Mouse (Mus musculus): ENCODE results near the gene Galk2. TPM values are rescaled to one million over a fixed set of nuclear protein-coding genes. Genes with fewer than 3 reads are reported as not detected.
A peak's percentile ranks its signal among the peaks of the same experiment; 100 is the strongest.

Galk2 gene
- 77.6 and 102 TPM in 2 replicates for total RNA-seq (2021)
- long read RNA-seq, transcript Galk2-202 (10 exons, 1,928 nt) = major isoform, 40 of 89 reads
- long read RNA-seq, partial matches to known transcripts = 21 of 89 reads
- long read RNA-seq, other reads (novel, unspliced or antisense) = 26 of 89 reads

DNA sequence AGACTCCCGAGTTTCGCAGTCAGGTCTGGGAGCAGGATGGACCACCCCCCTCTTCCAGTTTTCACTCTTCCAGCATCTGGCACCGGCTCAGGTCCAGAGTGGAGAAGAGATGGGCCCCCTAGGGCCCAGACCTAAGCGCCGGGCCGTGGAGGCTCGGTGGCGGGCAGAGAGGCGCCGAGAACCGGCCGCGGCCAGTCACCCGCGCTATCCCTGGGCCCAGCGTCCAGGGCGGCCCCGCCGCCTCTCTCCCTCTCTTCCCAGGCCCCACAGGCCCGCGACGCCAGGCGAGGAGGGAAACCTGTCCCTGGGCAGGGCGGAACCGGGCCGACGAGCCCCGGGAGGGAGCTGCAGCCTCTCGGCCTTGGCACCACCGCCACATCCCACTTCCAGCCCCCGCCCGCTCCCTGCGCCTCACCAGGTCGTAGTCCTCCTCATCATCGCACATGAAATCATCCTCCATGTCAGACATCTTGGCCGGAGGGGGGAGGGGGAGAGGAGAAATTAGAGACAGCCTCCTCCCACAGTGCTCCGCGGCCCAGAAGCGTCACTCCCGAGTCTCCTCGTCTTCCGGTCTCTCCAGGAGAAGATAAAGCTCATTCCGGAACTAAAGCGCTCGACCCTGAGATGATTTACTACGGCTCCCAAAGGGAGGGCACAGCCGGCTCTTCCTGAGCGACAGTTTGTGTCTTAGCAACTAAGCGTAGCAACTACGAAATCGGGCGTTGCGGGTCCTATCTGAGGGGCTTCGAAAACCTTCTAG, at the start of gene Galk2, which contains the start of gene Cops2:
Galk2 (plus strand) TSS at position 589 of the 760 bp plus-strand sequence.
Cops2 (minus strand) TSS at position 619 of the 760 bp plus-strand sequence.
- DNase-seq = peak; percentile 90

GRCm38 (mm10) chr2:125809551-125809950, 49.4 kb upstream of the Galk2 start:
- DNase-seq = no peak

- no peak for DNase-seq
These were observed 47.6 kb upstream of the Galk2 start for GRCm38 (mm10) chr2:125811332-125811731.

- DNase-seq = no peak
These were observed 44.8 kb upstream of the Galk2 start for GRCm38 (mm10) chr2:125813972-125814595.

GRCm38 (mm10) chr2:125820397-125820796, 38.5 kb upstream of the Galk2 start:
- no peak for DNase-seq

DNA sequence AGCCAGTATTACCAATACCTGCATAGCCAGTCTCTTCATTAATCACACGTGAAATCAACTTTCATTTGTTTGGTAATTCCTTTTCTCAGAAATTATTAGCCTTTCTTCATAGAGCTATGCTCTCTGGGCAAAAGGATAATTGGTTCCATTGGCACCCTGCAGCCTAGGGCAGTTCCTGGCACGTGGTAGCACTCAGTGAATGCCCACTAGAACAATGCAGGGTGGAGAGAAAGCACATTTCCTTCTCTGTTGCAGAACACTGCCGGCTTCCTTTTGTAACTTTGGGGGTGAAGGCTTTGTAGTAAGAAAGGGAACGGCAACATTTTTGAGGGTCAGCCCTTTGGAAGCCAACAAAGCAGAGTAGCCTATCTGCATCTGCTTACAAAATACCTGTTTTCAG, 32.7 kb upstream of the Galk2 start:
- DNase-seq = no peak

DNA sequence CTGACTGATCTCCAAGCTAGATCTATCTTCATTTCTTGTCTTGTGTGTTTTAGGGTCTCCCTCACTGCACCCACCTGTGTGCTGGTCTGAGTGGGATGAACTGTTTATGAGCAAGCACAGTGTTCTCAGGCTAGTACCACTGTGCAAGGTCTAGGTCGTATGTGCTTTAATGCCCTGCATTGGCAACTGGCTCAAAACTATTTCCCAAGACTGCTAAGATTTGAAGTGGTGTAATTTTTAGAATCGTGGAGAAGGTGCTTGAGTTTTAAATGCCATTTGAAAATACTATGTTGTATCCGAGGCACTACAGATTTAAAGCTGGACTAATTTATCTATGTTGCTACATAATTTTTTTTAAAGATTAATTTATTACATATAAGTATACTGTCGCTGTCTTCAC, 31.0 kb upstream of the Galk2 start:
- no peak for DNase-seq

DNA sequence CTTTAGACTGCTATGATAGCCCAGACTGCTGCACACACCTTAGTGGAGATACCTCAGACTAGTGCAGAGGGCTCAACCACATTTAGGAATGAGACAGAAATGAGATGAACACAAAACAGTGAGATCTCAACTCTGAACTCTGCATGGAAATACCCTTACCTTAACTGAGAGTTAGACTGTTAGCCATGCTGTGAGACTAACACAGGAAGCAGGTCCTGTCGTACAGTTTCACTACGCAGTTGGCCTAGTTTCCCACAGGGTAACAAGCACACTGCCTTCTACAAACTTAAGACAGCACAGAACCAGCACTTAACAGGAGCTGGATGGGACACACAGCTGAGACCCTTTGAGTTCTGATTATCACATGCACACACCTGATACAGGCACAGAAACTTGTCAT, 29.0 kb upstream of the Galk2 start:
- no peak for DNase-seq

- no peak for DNase-seq
These were observed 20.8 kb upstream of the Galk2 start for GRCm38 (mm10) chr2:125838091-125838490.

- no peak for DNase-seq
These were observed 20.1 kb upstream of the Galk2 start for GRCm38 (mm10) chr2:125838708-125839284.

GRCm38 (mm10) chr2:125851237-125851636, 7.7 kb upstream of the Galk2 start:
- no peak for DNase-seq

GRCm38 (mm10) chr2:125857707-125858106, 1.2 kb upstream of the Galk2 start:
- no peak for DNase-seq

GRCm38 (mm10) chr2:125863799-125864198, 4.9 kb downstream of the Galk2 start:
- DNase-seq = no peak

- DNase-seq = no peak
These were observed 5.6 kb downstream of the Galk2 start for GRCm38 (mm10) chr2:125864551-125864950.

GRCm38 (mm10) chr2:125865585-125865984, 6.7 kb downstream of the Galk2 start:
- DNase-seq = no peak

DNA sequence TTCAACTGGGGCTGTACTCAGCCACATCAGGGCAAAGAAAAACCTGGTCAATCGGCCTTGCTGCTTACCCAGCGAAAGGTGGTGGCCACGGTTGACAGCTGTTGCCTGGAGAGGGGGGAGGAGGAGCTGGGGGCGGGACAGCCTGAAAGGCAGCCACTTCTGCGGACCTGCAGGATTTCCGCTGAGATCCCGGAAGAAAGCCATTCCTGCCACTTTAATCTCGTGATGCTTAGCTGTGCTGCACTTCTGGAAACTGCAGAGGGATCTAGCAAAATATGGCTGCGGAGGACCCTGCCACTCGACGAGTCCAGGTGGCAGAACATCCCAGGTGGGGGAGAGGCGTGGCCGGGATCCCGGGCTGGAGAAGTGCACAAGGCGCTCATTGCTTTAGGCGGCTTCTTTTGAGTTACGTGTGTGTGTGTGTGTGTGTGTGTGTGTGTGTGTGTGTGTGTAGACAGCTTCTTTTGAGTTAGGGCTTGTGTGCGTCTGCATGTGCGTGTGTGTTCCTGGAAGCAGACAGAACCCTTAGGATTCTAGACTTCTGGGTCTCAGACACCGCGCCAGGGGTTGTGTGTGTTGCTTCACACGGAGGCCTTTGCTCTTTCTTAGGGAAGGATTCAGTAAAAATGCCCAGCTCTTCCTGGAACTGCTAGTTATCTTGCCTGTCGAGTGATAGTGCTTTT, 7.3 kb downstream of the Galk2 start:
- DNase-seq = peak; percentile 71

DNA sequence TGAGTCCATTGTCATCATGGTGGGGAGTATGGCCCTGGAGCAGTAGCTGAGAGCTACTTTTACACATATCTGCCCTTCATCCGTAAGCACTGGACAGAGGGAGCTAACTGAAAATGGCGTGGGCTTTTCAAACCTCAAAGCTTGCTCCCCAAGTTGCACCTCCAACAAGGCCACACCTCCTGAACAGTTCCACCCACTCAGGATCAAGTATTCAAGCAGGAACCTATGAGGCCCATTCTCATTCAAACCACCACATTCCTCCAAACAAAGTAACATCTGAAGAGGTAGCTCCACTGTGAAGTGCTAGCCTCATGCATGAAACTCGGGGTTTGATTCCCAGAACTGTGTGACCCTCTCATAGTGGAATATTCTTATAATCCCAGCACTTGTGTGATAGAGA, 9.4 kb downstream of the Galk2 start:
- no peak for DNase-seq

GRCm38 (mm10) chr2:125870159-125870558, 11.2 kb downstream of the Galk2 start:
- no peak for DNase-seq

- DNase-seq = no peak
These were observed 27.1 kb downstream of the Galk2 start for GRCm38 (mm10) chr2:125885891-125886576.

DNA sequence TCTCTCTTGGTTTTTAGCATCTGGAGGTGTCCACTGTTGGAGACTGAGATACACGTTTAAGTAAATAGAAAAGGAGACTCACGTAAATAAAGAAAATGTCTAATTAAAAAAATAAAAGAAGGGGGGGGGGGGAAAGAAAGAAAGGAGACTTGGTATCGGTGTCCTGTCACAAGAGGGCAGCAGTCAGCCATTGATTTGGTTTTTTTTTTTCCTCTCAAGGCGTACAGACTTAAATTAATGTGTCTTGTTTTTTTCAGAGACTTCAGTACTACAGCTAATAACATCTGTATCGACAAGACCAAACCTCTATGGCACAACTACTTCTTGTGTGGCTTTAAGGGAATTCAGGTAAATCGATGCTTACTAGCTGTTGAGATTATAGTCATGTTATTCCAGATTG, 34.2 kb downstream of the Galk2 start:
- peak; percentile 25 for DNase-seq

GRCm38 (mm10) chr2:125895099-125895498, 36.2 kb downstream of the Galk2 start:
- DNase-seq = no peak

DNA sequence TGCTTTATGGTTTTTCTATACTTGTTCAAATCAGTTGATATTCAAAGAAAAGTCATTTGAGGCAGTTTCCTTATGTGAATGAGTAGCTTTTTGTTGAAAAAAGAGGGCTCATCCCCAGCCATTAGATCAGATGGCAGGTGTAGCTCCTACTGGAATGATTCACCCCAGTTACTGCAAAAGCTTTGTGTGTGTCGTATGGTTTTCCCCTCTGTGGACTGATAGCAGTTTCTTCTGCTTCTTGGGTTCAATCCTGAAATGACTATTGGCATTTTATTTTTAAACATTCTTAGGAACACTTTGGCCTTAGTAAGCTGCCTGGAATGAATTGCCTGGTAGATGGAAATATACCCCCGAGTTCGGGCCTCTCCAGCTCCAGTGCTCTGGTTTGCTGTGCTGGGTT, 37.4 kb downstream of the Galk2 start:
- no peak for DNase-seq

Measured in adrenal gland, postnatal 25 days (tissue).